Mouse (Mus musculus): Measurements from ENCODE around the gene Macrod1.

Macrod1 gene

DNA sequence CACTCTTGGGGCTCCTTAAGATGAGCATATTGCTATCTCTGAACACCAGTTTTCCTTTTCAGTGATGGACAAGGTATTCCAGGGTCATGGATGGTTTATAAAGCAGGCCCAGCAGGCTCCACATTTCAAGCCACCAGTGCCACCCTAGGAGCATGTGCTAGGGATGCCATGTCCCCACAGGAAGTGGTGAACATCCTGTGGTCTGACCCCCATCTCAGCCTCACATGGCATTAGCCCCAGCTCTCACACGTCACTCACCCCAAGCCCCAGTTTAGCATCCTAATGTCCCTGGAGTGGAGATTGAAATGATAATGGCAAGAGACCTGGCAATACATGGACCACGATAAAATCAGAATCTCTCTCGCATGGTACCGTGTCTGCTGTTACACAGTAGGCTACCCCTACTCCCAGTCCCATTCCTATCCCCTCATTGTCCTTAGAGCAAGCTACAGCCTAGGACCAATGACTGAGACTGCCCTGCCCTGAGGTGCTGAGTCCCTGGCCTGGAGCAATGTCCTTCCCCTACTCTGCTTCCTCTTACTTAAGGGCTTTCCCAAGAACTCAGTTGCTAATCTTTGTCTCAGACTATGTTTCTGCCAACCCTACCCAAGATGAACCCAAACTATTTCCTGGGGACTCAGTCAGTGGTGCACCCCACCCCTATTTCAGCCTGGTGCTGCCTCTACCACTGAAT is 59.6 kb downstream of the Macrod1 start:
- DNase-seq: peak; percentile 34

DNA sequence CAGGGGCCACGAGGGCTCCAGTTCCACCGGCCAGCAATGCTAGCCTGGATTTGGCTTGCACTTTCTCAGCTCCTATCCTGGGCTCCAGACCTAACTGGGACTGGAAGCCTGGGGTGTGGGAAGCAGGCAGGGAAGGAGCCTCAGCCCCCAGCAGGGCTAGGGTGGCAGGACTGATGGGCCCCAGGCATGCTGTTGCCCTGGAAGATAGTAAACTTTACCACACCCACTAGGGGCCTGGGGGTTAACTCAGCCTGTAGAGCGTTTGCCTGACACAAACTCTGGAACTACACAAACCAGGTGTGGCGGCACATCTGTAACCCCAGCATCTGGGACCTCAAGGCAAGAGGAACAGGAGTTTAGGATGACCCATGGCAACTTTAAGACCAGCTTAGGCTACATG is 60.5 kb downstream of the Macrod1 start:
- peak; percentile 19 for DNase-seq

DNA sequence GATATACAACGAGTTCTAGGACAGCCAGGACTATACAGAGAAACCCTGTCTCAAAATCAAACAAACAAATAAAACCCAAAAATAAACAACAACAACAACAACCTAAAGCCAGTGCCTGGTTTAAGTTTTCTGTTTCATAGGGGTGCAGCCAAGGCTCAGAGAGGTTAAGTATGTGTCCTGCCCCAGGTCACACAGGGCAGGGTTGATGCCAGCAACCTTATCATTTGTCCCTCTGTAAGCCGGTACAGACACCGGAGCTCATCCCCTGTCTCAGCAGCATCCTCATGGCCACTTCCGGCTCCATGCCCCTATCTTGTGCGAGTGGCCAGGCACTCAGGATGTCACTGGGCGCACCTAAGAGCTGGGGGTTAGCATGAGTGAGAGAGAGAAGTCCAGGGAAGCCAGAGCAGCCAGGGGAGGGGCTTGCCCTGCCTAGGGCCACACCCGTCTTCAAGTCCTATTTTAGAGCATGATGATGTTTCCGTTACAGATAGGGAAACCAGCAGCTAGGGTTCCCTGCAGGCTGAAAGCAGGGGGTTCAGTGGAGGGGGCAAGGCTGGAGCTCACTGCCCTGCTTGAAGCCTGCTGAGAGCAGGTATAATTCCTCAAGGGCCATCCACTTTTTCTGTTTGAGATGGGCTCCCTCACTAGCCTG is 61.2 kb downstream of the Macrod1 start:
- peak; percentile 19 for DNase-seq

DNA sequence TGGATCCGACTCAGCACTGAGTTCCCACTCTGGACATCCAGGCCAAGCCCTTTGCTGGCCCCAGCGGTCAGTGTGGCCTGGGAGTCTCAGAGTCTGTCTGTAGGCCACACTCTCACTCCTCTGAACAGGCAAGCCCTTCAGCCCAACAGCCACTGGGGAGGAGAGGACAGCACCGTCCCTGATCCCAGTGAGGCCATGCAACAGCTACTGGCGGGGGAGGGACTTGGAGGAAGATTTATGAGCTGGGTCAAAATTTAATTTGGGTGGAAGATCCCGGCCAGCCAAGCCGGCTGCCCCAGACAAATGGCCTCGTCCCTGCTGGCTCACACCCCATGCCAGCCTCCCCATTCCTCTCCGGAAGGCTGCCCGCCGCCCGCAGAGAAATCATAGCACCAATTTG is 64.6 kb downstream of the Macrod1 start:
- no peak for DNase-seq

DNA sequence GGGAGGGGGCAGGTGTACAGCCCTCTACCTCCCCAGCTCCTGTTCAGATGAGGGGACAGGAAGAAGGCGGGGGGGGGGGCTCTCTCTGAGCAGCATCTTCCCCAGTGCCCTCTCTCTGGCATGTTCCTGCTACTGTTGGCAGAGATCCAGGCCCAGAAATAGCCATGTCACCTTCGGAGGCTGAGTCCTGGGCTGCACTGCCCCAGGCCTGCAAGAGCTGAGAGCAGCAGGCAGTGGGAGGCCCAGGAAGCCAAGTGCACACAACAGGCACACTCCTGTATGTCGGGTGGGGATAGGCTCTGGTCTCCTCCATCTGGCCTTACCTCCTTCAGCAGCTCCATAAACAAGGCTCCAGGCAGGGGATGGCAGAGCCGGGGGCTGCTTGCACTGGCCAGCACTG is 65.7 kb downstream of the Macrod1 start:
- DNase-seq: no peak

DNA sequence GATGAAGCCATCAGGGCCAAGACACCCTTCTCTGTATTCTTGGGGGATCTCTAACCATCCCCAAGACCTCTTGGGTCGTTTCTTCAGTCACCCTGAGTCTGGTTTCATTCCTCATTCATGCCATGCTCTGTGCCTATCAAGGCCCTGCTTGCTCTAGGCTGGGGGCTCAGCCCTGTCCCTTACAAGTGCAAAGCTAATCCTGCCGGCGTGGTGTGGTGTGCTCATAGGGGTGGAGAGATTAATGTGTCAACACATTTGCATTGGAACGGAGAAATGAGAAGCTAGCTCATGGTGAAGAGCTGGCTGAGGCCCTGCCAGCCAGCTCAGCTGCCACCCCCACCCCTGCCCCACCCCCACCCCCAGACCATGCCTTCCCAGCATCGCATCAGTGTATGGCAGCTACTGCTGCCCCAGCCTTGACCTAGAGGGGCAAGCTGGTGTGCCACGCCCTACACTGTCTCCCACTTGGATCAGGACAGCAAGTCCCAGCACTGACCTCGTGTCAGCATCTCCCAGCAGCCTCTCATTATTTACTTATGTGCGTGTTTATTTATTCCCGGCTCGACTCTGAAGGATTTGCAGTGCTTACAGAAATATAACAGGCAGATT is 66.2 kb downstream of the Macrod1 start:
- no peak for DNase-seq

DNA sequence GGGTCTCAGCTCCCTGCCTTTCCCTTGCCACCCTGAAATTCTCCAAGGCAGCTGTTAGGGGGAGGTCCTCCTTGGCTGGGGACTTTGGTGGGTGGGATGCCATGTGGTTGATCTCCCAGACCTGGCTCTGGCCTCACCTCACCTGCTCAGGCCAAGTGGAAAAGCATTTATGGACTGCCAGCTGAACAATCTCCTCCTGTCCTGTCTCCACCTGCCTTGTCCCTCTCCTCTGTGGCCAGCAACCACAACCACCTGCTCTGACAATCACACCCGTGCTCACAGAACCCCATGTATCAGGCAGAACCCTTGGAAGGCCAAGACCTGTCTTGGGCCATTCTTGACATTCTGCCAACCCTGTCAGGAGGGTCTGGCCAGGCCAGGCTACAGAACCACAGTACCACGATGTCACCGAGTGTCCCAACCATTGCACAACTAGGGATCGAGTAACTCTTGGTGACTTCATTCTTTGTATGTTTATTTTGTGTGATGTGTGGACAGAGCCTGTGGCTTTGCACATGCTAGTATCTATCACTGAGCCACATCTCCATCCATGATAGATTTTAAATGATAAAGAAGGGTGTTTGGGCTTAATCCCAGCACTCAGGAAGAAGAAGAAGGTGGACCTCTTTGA is 69.0 kb downstream of the Macrod1 start:
- DNase-seq: no peak

DNA sequence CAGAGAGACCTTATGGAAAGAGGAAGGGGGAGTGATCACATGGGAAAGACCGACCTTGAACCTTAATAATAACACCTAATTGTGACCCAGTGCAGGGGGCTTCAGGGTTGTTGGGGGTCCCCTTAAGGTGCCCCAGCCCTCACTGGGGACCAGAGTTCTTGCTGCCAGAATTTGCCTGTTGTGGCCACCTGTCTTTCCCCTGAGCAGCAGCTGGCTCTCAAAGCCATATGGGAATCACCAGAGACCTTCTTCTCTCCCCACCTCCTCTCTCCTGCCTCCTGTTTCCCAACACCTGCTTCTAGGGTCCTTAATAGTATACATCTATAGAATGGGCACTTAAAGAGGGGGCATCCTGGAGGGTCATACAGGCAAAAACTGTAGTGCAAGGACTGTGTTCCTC is 69.6 kb downstream of the Macrod1 start:
- no peak for DNase-seq

DNA sequence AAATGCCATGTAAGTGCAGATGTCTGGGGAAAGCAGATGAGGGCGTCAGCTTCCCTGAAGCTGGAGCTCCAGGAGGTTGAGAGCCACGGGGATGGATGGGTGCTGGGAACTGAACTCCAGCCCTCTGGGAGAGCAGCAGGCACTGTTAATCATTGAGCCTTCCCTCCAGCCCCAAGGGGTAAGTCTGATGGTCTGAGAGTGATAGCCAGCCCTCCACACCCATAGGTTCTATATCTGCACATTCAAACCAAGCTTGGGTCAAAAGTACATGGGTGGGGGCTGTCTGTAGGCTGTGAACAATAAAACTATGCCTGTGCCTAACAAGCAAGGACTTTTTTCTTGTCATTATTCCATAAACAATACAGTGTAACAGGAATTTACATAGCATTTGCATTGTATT is 70.3 kb downstream of the Macrod1 start:
- no peak for DNase-seq

DNA sequence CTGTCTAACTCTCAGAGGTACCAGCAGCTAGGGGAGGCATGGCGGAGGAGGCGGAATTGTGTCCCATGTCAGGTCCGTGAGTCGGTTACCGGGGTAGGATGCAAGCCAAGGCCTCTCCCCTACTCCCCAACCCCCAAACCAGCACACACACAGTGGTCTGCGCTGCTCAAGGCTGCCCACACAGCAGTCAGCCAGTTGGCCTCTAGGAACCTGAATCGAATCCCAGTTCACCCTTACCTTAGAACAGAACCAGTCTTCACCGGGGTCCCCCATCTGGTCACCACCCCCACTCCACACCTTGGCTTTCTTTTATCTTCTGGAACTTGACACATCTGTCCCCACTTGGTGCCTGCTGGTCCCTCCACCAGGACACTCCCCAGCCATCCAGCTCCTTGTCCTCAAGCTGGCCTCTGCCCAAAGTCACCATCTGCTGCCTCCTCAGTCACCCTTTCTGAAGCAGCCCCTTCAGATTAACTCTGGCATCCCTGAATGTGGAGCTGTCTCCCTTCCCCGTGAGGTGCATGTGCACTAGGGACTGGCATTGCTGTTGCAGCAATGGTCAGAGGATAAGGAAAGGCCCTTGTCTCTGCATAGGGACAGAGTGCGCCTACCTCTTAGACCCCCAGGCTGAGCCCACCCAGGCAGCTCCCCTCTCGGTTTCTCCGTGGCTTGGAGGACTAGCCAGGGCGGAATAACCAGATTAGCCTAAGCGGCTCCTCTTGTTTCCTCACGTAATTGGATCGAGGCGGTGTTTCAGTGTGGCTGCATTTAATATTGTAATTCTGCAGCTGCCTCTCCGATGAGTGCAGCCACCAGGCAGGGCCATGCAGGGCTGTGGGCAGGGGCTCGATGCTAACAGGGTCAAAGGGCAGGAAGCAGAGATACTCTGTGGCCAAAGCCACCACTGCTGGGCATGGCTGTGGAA is 72.2 kb downstream of the Macrod1 start:
- no peak for DNase-seq

DNA sequence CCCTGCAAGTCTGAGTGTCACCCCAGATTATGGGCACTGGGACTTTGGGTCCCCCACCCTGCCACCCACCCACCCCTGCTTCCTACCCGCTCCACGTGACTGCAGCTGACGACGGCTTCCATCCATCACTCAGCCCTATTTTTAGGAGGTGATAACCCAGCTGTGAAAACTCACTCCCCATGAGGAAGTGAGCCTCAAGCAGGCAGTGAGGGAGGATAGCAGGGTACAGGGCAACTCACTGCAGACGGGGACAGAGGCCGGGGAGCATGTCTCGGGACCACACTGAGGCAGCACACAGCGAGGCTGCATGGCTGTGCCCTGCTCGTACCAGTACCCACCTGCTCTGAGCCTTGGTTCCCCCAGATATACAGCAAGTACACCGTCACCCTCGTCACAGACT is 73.7 kb downstream of the Macrod1 start:
- no peak for DNase-seq

DNA sequence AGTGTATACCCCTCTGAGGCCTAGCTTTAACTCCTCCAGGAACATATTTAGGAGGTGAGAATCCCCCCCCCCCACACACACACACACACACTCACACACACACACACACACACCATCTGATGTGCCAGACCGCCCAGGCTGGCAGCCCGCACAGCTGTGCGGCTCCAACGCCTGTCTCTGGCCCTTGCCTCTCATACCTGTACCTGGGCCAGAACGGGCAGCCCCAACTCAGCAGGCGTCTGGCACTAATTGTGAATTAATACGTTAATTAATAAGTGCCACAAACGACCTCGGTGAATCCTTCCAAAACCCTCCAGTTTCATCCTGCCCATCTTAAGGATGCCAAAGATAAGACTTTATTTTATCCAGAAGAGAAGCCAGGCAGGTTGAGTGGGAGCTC is 76.8 kb downstream of the Macrod1 start:
- DNase-seq: no peak

DNA sequence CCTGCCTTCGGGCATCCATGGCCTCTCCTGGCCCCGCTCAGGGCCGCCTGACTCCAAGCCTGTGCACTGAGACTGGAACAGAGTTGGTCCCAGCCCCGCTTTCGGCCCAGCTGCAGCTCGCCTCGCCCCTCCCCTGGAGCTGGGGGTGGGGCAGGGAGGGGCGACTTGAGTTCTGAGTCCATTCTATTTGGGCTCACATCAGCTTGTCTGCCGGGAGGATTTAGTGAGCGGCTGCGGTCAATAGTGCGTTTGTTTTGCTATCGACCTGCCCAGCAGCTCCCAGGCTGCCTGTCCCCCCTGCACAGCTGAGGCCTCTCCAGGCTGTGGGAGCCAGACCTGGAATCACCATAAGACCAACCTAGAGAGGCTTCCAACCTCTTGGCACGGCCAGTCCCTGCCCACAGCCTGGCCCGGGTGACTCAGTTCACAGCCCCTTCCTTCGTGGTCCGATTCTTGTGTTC is 78.1 kb downstream of the Macrod1 start:
- DNase-seq: no peak

DNA sequence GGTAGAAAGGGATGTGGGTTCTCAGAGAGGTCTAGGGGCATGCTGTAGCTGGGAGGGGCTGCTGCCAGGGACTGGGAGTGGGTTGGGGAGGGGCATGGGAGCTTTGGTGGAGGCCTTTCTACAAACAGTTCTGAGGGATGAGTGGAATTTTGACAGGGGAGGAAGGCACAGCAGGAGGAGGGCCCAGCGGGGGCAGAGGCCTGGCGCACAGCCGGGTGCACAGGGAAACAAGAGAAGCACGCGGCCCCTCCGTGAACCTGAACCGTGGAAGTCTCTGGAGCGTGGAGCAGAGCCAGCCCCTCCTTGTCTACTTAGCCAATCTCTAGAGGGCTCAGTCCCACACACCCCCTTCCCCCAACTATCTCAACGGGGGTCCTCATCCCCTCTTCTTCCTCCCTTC is 78.9 kb downstream of the Macrod1 start:
- no peak for DNase-seq

DNA sequence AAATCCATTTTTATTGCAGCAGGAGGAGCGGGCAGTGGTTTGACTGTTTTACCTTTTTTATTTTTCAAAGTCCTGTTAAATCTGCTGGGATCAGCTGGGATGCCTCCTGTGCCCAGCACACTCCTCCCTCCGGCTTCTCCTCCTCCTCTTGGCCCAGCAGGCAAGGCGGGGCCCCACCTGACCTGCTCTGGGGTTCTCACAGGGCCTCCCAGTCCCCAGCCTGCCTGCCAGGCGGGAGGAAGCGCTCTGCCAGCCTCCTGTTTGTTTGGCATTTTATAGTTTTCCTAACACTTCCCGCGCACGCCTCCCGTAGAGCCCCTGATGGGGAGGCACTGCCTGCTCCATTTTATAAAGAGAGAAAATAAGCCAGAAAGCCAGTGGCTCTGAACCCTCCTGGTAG is 79.4 kb downstream of the Macrod1 start:
- DNase-seq: no peak

DNA sequence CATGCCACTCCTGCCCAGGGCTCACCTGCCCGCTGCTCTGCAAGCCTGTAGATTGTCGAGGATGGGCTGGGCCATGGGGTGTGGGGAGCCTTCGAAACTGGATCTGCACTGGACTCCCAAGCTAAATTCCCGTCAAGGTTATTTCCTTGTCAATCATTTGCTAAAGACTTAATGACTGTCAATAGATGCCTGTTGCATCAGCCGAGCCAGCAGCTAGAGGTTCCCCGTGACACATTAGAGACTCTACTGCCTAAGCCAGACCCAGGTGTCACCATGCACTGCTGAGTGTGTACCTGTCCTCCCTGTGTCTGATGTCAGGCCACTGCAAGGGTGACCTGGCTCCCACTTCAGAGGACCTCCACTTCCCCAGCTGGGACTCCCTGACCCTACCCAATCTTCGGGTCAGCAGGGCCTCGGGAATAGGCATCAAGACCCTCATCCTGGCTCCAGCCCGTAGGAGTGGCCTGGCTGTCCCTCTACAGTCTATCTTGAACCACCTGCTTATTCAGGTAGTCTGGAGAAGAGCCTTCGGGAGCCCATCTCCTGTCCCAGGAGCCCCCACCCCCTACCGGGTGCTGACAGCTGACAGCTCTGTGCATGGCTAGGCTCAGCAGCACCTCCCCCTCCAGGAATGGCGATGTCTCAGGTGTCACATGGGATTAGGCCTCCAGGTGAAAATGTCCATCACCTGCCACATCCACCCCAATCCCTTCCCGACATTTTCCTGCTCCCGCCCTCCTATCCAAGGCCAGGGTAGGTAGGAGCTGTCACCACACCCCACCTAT is 80.3 kb downstream of the Macrod1 start:
- DNase-seq: no peak

DNA sequence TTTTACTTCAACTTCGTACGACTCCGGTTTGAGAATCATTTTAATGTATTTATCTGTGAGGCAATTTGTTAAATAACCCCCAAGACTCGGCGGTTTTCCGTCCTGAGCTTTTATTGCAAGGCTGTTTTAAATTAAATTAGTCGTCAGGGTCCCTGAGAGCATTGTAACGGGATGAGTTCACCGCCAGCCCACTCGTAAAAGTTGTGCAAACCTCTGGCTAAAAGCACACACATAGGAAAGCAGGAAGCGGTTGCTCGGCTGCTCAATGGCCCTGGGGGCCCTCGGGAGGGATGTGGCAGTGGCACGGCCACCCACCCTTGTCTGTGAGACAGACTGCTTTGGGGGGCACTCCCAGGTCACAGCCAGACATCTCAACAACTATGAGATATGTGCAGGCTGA is 81.7 kb downstream of the Macrod1 start:
- DNase-seq: peak; percentile 35

DNA sequence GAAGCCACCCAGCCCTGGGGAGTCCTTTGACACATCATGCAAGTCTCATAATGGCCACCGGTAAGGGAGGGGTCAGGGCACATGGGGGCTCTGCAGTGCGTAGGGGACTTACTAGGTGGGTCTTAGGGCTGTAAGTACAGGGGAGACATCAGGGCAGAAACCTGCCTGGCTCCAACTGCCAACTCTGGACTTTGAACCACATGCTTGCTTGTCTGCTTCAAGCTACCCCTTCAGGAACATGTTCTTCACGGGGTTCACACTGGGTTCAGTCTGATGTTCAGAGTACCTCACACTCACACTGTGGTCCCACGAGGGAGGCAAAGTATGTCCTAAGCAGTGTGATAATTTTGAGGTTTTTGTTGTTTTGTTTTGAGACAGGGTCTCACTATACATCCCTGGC is 82.7 kb downstream of the Macrod1 start:
- no peak for DNase-seq

DNA sequence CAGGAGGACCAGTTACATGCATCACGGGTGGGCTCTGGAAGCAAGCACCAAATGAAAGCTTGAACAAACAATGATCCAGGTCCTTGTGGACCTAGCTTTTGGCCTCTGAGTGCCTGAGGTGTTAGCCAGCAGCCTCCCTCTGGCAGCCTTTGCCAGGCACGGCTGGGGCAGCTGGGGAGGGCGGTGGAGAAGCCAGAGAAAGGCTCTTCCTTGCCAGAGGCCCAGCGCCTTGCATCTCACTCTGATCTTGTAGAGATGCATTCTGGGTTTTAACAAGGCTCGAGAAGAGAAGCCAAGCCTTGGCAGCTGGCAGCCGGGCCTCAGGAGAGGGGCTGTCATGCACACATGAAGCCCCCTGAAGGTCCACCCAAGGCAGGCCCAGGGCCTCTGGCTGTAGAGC is 83.8 kb downstream of the Macrod1 start:
- DNase-seq: peak; percentile 30

DNA sequence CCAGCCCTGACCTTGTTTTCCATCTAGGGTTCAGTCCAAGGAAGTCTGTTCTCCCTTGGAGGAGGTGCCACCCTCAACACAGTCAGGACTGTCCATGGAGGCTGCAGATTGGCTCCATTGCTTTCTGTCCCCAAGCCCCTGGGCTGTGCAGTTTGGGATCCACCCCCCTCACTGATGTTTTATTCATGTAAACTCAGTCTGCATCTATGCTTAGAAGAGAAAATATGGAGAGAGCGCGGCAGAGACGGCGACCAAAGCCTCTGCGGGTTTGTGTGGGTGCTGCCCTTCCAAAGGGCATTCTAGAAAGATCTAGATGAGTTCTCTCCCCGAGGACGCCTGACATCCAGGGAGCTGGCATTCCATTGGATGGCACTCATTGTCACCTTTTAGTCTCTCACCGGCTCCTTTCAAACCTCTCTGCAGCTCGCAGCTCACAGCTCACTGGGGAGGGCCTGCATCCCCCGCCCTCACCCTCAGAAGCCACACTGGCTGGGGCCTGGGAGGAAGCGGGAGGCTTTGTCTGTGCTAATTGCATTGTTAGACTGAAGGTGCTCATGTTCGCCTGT is 84.3 kb downstream of the Macrod1 start:
- DNase-seq: peak; percentile 34

DNA sequence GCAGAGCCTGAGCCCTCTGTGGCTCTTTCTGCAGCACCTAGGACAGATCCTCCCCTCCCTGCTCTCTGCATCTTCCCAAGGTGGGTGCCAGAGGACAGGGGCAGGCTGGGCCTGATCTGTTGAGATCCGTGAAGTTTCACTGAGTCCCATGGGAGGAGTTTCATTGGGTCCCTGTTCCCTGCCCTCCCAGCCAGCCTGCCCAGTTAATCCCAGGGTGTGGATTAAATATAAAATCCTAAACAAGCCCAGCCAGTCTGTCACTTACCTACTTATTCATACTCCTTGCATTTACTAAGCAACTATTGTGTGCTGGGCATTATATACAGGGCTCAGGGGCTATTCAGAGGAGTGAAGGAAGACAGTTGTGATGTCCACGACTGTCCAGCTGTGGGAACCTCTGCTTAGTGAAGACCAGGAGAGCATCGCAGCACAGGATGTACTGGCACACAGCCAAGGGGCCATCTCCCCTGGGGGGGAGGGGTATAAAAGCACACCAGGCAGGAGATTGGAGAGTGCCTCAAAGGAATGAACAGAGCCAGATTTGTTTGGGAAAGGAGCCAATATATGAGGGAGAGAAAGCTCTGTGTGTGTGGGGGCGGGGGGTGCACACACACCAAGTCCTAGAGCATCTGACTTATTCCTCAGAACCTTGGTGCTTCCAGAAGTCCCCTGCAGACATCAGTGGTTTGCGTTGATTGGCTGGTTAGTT is 85.8 kb downstream of the Macrod1 start:
- no peak for DNase-seq

Measured in thymus, postnatal 14 days (tissue).